Mouse (Mus musculus) kidney, adult 8-10 months (tissue): ENCODE data around the gene Srebf2.

ENCODE experiments used
- DNase-seq, 2 experiments: peaks; one replicate each; pipeline ENCODE4 v3.0.0; 2022

The Srebf2 gene

DNA sequence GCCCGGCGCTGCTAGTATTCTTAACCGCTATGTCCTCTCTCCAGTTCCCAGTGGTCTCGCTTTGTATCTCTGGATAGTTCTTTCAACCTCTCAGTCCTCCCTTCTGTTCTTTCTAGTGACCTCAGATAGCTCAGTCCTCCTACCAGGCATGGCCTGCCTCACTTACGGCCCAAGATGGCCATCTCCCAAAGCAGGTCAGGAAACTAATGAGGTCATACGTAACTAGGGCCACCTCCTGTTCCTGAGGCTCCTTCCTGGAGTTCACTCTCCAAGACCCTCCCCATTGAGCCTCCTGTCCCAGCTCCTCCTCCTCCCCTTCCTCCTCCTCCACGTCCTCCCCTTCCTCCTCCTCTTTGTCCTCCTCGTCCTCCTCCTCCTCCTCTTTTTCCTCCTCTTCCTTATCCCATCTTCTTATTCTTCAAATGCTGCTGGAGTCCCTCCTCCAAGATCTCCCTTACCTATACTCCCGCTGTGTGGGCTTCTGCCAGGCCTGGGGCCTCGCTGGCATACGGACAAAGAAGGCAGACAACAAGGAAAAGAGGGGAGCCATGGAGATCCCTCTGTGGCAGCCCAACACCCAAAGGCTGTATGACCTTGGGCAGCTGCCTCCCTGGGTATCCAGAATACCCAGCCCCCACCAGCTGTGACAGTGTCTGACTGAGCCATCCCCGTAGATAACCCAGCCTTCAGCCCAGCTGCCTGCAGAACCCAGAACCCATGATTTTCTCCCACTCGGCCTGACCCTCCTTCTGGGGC lies 62.5 kb downstream of the Srebf2 start:
- no peak for DNase-seq

GRCm38 (mm10) chr15:82210801-82211200 lies 63.8 kb downstream of the Srebf2 start:
- no peak for DNase-seq

DNA sequence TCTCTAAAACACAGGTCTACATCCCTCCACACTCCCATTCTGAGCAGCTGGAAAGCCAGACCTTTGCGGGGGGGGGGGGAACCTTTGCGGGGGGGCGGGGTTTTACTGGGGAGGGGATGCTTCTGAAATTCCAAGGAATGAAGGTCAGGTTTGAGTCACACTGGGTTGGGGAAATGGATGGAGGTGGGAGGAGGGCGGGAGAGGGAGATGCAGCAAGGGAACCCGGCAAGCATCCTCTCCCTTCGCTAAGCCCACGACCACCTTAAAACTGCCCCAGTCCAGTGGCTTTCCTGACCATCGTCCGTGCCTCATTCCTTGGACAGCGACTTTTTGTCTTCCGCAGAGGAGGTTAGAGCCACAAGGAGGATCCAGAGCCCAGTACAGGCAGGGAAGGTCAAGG lies 64.3 kb downstream of the Srebf2 start:
- DNase-seq: no peak

DNA sequence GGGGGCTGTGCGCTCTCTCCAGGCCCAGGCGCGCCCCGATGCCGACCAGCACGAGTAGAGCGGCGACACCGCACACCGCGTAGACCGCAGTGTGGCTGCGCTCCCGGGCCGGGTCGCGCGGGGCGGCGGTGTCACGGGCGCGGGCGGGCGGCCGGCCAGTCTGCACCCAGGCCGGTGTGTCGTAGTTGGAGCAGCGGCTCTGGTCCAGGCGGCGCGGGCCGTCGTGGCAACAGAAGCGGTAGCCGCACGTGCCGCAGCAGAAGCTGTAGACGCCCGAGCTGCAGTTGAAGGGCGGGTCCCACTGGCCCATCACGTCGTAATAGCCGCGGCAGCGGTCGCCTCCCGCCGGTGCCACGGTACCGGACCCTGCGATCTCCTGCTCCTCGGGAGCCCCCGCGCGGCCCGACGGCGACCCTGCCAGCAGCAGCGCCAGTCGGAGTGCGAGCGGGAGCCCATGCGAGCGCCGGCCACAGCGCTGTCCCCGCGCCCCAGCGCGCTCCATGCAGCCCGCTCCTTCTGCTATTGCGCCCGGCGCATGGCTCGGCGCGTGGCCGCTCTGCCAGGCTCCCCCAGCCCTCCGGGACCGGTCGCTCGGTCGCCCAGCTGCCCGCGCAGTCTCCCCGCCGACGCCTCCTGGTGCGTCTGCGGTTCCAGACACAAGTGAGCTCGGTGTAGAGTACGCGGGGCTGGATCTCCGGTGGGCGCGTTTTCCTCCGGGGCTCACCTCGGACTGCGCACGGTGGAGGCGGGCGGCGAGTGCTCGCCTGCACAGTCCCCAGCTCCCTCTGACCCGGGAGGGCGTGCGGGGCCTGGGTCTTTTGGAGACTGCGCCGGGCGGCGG lies 65.2 kb downstream of the Srebf2 start:
- no peak for DNase-seq

GRCm38 (mm10) chr15:82212752-82213063 lies 65.7 kb downstream of the Srebf2 start, which contains the start of gene Shisa8:
Shisa8 (minus strand) TSS chr15:82212815.
- no peak for DNase-seq

DNA sequence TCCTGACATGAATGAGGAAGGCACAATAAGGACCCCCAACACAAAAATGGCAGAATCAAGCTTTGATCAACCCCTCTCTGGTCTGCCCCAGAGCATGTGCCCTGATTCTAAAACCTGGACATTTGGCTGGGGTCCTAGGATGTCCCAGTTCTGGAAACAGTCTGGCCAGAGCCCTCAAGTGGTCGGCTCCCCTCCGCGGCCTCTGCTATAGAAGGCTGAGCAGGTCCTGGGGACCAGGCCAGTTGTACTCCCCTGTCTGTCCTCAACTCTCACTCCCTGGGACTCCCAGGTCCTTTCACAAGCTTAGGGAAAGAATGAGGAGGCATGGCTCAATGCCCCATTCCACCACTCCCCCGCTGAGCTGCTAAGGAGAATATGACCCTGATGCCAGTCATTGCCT lies 66.2 kb downstream of the Srebf2 start:
- DNase-seq: no peak

- no peak for DNase-seq
These were observed 68.5 kb downstream of the Srebf2 start for GRCm38 (mm10) chr15:82215332-82216046.

DNA sequence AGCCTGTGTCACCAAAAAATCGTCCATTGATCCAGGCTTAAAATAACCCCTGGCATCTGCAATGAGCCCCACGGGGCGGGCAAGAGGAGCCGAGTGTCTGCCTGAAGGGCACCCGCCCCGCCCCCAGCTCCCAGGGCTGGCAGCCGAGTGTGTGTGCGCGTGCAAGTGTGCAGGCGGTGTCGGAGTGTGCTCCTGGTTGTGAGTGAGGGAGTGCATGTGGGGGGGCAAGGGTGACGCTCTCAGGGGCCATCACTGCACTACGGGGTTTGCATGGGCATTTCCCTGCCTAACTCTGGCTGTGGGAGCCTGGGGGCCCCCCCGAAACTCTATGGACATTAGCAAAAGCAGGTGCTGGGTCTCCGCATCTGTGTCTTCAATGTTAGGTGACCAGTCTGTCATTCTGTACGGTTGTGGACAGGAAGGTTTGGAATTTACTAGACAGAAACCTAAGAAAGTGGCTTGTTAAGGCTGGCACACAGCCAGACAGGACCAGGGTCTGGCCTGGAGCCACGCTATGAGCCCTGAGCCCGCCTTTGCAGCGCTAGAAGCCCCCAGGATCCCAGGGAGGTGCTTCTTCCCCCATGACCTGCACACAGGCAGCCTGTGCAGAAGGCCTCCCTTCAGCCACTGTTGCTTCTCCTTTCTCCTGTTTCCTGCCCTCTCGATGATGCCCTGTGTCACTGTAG lies 69.3 kb downstream of the Srebf2 start:
- DNase-seq: no peak

DNA sequence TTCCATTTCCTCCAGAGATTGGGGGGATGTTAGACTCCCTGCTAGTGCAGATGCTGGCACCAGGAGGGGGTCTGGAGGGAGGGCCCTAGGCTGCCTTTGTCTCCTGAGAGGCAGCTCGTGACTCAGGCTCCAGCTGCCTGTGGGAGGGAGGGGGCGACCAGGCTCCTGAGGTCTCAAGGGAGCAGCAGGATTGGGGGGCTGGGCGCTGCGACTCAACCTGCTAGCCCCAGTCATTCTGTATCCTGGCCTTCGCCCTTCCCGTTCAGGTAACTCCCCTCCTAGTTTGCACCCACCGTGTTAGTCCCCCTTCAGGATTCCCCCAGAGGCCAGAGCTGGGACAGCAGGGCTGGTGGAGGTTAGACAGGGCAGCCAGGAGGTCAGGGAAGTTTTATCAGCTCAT lies 70.1 kb downstream of the Srebf2 start:
- DNase-seq: no peak

DNA sequence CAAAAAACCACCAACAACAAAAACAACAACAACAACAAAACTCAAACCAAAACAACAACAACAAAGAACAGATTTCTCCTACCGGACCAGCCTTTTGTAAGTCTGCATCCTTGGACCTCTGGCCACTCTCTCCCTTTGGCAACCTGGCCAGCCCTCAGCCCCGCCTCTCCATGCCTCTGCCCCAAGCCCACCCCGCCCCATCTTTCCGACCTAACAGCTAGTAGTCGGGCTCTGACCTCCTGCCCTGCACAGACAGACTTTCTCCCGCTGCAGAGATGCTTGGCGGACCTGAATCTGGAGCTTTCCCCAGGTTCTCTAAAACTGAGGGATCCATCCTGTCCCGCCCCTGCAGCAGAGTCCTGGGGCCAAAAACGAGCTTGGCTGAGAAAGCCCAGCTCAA lies 71.0 kb downstream of the Srebf2 start:
- no peak for DNase-seq

DNA sequence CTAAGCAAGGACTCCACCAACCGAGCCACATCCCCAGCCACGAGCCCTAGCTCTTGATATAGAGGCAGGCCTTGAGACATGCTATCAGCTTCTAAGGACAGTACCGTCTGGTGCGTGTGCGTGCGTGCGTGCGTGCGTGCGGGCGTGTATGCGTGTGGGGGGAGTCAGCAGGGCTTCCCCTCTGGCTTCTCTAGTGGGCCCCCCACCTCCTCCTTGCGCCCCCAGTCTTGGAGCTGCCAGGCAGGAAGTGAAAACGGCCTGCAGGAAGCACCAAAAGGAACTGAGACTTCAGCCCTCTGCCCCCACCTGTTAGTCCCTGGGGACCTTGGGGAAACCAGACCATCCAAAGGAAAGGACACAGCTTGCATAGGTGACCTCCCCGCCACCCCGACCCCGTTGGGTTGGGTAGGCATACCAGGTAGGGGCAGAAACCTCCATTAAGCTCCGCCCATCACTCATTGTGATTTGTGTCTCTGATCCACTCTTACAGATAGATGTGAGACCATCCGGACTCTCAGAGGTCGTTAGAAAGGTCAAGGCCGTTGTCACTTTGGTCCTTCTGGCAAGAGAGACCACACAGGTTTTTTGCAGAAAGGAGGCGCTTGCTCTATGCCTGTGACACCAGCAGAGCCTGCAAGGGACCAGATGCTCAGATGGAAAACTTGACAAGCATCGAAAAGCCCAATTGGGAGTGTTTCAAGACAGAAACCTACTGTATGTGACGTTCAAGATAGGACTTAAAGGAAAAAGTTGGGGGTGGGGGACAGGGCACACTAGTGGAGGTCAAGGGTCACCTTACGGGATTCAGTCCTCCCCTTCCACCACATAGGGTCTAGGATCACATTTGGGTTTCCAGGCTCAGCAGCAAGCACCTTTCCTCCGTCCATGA lies 72.0 kb downstream of the Srebf2 start:
- no peak for DNase-seq

GRCm38 (mm10) chr15:82220003-82220675 lies 73.2 kb downstream of the Srebf2 start:
- no peak for DNase-seq

DNA sequence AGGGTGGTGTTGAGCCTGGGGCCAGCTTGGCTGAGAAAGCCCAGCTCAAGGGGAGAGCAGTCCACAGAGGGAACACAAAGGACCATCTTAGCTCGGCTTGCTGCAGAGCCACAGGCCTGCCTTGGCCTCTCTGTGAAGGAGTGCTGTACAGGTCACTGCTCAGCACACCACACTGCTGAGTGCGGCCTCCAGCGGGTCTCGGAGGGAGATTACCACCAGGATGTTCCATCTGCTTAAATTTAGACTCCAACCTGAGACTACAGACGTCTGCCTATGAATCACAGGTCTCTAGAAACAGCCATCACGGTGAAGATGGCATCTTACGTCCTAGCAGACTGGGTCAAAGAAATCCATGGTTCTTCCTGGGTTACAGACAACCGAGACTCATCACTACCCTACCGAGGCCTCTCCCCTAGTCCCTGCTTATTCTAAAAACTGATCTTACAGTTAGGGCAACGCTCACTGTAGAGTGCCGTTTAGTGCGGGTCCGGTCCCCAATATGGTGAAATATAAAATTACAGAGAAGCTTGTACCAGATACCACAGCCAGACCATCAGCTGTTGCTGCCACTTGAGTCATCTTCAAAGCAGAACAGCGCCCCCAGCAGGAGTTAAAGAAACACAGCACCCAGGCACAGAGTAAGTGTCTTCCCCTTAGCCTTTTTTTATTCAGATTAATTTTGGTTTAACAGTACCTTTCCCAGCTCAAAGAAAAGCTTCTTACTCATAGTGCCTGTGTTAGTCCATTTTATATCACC lies 74.3 kb downstream of the Srebf2 start:
- DNase-seq: no peak

- no peak for DNase-seq
These were observed 76.3 kb downstream of the Srebf2 start for GRCm38 (mm10) chr15:82223251-82223650.

DNA sequence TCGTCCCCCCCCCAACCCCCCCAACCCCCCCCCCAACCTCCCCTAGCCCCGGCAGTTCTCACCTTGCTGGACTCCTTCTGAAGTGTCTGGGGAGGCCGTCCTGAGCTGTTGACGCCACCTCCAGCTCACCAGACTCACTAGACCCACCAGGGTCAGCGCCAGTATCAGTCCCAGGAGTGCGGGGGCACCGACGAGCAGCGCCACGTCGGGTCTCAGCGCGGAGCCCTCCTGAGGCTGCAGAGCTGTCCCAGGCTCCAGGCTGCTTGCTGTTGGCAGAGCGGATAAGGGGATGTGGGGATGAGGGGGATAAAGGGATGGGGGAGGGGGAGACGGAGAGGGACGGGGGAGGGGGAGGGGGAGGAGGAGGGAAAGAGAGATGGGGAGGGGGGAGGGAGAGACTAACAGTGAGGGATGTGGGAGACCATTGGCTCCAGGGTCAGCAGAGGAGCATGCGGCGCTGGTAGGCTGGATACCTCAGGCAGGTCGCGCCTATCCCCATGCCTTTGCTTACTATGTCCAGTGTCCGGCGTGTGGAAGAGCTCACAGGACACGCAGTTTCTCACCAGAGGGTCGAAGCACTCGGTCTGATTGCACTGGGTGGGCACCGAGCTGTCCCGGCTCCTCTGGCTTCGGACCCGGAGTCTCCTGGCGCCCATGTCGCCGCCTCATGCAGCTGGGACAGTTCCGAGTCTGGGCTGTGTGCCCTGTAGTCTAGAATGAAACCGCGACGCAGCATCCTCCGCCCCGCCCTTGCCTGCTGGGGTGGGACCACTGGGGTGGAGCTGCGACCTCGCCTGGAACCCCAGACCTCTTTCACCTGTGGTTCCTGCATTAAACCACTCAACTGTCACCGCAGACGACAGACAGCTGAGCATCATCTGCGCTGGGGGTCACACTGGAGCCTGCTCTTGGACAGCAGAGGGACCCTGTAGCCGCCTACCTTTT lies 76.9 kb downstream of the Srebf2 start, which contains the start of gene Tnfrsf13c:
TSS of gene Tnfrsf13c (minus strand) at position 713 of the 945 bp plus-strand sequence.
- DNase-seq: no peak

DNA sequence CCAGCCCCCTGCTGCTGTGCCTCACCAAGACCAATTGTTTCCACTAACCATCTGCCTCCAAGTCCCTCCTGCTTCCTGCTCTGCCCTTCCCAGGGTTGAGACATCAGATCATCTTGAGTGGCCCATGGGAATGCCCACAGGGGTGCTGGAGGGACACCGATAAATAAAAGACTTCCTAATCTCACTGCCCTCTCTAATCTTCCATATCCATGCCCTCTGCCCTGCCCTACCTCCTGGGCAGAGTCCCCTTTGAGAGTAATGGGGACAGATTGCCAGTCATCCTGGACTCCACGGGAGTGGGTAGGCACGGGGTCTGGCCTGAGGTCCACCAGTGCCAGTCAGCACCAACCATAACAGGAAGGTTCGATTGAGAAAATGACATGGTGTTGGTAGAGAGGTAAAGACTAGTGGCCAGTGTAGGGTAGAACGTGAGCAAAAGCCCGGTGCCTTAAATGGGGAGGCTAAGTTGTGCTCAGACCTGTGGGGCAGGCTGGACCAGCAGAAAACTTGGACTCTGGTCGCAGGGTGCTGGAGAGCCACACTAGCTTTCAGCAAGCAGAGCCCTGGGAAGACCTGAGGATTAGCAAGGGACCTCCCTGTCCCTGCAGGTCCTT lies 77.7 kb downstream of the Srebf2 start:
- no peak for DNase-seq

DNA sequence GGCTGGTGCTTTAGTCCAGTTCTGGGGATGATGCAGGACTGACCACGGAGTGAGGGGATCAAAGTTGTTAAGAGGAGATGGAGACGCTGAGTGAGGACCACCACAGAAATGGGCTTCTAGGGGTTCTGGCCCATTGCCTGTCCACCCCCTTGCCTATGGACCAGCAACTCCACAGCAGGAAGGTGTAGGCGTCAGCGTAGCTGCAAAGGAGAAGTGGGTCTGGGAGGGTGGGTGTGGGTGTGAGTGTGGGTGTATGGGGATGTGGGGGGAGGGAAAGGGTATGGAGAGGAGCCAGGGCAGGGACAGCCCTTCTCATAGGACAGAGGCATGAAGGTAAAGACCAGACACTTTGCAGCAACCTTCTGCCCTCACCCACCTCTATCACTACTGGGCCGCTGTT lies 78.8 kb downstream of the Srebf2 start:
- no peak for DNase-seq

GRCm38 (mm10) chr15:82229542-82230045 lies 82.6 kb downstream of the Srebf2 start:
- no peak for DNase-seq
